Mouse (Mus musculus) embryonic fibroblast, embryonic 13.5 days (primary cell): ENCODE measurements at regions not wholly inside any gene's neighbourhood (a gene's known extent, or its start where the extent isn't known, plus 50 kb on each side); places are given as distances from the start of the nearest gene placed in this dataset.

ENCODE experiments used
- CTCF ChIP-seq: IDR thresholded peaks from 2 replicates; pipeline ENCODE4 v1.5.1; 2011; ENCODE audit warnings: mild to moderate bottlenecking, control low read depth, low read length, moderate library complexity, borderline replicate concordance; ENCODE audit not compliant: insufficient read depth
- POLR2A ChIP-seq: IDR thresholded peaks from 2 replicates; pipeline ENCODE4 v1.6.1; 2011; ENCODE audit warnings: low read depth, mild to moderate bottlenecking, control low read depth, low read length, moderate library complexity

DNA sequence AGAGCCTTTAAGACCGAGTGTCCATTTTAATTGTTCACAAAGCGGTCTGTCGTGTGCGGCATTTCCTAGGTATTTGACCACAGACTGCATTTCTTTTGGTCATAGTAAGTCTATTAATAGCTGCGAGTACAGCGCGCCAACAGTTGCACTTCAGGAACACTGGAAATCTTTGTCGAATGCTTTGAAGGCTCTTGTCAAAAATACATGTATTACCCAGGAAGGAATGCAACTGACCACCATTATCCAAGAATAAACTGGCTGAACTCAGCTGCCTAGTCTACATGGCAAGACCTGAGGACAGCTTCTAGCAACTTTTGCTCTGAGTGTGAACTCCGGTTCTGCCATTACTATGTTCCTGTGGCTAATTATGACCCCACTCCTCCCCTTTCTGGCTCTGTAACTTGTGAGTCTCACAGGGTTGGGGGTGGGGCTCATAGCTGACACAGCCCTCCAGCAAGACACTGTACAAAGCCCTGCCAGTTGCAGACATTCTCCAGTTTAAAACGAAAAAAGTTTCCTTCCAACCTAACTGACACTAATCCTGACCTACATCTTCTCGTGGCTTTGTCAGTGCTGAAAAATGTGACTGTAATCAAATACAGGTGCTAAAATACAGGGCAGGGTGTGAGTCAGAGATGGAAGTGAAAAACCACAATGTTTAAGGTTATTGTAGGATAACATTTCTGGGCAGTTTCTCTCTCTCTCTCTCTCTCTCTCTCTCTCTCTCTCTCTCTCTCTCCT lies 73.2 kb upstream of the Kif2a start:
- TF ChIP-seq POLR2A (no peak), CTCF (no peak)
